Mouse (Mus musculus) midbrain, embryonic 13.5 days (tissue): Measurements from ENCODE around the gene Gm45234. TPM values are rescaled to one million over a fixed set of nuclear protein-coding genes. Genes with fewer than 3 reads are reported as not detected.
"Not testable (repeated sequence)": the region's sequence is repeated elsewhere in the genome, so short reads cannot be mapped to it uniquely, and the experiment has no call there.

Experiments
- ATAC-seq: fragments of 200-750 bp; cut with Nextera tagmentation; 2 replicates; pipeline ENCODE4 v1.8.0; 2017; ENCODE audit warnings: mild to moderate bottlenecking, moderate TSS enrichment, moderate library complexity
- H3K27ac ChIP-seq: fragments of 300-500 bp; sonication (generic); 2 replicates; pipeline ENCODE4 v1.5.1; 2015; ENCODE audit warnings: inconsistent platforms, mild to moderate bottlenecking, moderate library complexity
- H3K27me3 ChIP-seq: fragments of 300-500 bp; sonication (generic); 2 replicates; pipeline ENCODE4 v1.6.1; 2015; ENCODE audit warnings: mild to moderate bottlenecking, inconsistent platforms
- H3K36me3 ChIP-seq: fragments of 300-500 bp; sonication (generic); 2 replicates; pipeline ENCODE4 v1.6.1; 2015; ENCODE audit warnings: mild to moderate bottlenecking, inconsistent platforms
- H3K4me1 ChIP-seq: fragments of 300-500 bp; sonication (generic); replicated peaks from 2 replicates; pipeline ENCODE4 v1.6.1; 2015; ENCODE audit warnings: inconsistent platforms
- H3K4me2 ChIP-seq: fragments of 300-500 bp; sonication (generic); replicated peaks from 2 replicates; pipeline ENCODE4 v1.6.1; 2015; ENCODE audit warnings: moderate library complexity, mild to moderate bottlenecking, inconsistent platforms
- H3K4me3 ChIP-seq: fragments of 300-500 bp; sonication (generic); replicated peaks from 2 replicates; pipeline ENCODE4 v1.5.1; 2015; ENCODE audit warnings: mild to moderate bottlenecking, inconsistent platforms
- H3K9ac ChIP-seq: fragments of 300-500 bp; sonication (generic); replicated peaks from 2 replicates; pipeline ENCODE4 v1.6.1; 2015; ENCODE audit warnings: mild to moderate bottlenecking, inconsistent platforms
- H3K9me3 ChIP-seq: fragments of 300-500 bp; sonication (generic); 2 replicates; pipeline ENCODE4 v1.6.1; 2016; ENCODE audit warnings: mild to moderate bottlenecking, inconsistent platforms
- WGBS: fragments of 180-500 bp; shearing (Covaris S2); methylation state at CpG from one replicate; pipeline ENCODE4 v1.1.7; 2015; 5-methylcytosine and 5-hydroxymethylcytosine counted together
- polyA plus RNA-seq: library from polyadenylated mRNA; unstranded; fragments of >200 nt; fragmentation: Nextera tagmentation; extraction: Ambion mirVana; gene quantifications from 2 replicates; pipeline ENCODE4 v1.2.1, GENCODE M21; 2015

Gm45234 gene
- not detected in 2 replicates for polyA plus RNA-seq

DNA sequence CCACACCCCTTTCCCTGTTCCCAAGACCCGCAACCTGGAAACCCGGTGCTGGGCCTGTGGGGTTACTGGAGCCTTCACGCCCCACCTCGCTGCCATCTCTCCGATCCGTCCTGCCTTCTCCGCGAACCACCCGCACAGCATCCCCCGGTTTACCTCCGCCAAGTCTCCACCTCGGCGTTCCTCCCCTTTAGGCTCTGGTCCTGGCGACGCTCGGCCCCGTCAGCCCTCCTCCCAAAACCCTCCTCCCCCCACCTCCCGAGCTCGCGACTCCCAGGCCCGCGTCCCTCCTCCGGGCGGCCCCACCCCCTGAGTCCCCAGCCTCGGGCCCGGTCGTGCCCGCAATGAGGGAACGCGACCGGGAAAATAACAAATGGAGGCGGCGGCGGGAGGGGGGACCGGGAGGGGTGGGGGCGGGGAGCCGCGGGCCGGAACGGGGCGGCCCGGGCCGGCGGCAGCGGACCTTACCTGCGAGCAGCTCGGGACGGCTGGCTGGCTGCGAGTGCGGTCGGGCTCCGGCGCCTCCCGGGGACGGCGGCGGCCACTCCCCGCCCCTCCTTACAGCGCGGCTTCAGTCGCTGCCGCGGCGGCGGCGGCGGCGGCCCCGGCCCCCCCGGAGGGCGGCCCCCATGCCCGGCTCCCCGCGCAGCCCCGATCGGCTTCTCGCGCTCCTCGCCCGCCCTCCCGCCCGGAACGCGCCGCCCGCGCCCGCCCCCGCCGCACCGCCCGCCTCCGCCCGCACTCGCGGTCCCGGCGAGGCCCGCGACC is at the start of gene Gm45234, which contains the start of gene Atn1:
Gene Gm45234 (minus strand): TSS at position 191 of the 765 bp plus-strand sequence.
Gene Atn1 (minus strand): TSS at position 694 of the 765 bp plus-strand sequence.
- Histone ChIP-seq H3K9me3 (no peaks in the 10 kb centered on the region), H3K27me3 (no peaks in the 10 kb centered on the region), H3K27ac (peak within 1 kb of the TSS; percentile 98), H3K4me2 (peak within 1 kb of the TSS; percentile 79), H3K4me3 (peak within 1 kb of the TSS; percentile 84), H3K36me3 (no peaks in the 10 kb centered on the region; the same call in 1 of the 2 replicates), H3K9ac (peak within 1 kb of the TSS; percentile 95), H3K4me1 (peaks cover 55% of the 10 kb centered on the region)
- ATAC-seq = peak; percentile 68
- WGBS = under 1% methylated on average over 51 of the region's 100 CpGs

DNA sequence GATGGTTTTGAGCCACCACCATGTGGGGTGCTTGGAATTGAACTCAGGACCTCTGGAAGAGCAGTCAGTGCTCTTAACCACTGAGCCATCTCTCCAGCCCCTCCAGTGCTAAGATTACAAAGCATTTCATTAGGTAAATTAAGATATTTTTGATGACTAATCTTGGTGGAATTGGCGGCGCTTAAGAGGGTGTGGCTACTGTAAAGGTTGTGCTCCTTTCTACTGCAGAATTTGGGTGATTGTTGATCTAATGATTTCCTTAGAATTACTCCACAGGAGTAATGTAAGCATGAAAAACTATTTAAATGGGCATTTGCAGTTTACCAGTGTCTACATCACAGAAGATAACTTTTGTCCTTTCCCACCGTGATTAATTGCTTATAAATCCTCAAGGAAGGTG is 48.5 kb upstream of the Gm45234 start:
- Histone ChIP-seq H3K9me3 (no peaks in the 10 kb centered on the region), H3K4me1 (peaks cover 31% of the 10 kb centered on the region), H3K27me3 (peaks cover 4% of the 10 kb centered on the region), H3K4me3 (no peak overlapping the region), H3K9ac (no peak overlapping the region), H3K36me3 (no peaks in the 10 kb centered on the region), H3K4me2 (no peak overlapping the region), H3K27ac (no peak overlapping the region)
- 93% methylated on average over 3 of the region's 3 CpGs for WGBS
- no peak for ATAC-seq

DNA sequence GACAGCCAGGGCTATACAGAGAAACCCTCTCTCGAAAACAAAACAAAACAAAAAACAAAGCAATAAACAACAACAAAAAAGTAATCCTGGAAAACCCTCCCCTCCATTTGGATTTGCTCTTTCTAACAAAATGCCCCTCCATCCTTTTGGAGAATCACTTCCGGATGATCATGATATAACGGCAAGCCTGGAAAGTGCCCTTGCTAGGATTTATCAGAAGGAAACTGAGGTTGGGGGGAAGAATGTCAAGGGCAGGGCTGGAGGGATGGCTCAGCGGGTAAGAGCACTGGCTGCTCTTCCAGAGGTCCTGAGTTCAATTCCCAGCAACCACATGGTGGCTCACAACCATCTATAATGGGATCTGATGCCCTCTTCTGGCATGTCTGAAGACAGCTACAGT is 47.9 kb upstream of the Gm45234 start:
- not testable (repeated sequence) for H3K36me3 ChIP-seq, H3K27ac ChIP-seq, H3K4me3 ChIP-seq, H3K27me3 ChIP-seq, H3K9me3 ChIP-seq, H3K9ac ChIP-seq, ATAC-seq, H3K4me2 ChIP-seq
- peaks cover 24% of the 10 kb centered on the region for H3K4me1 ChIP-seq
- WGBS = 92% methylated on average over 4 of the region's 4 CpGs

DNA sequence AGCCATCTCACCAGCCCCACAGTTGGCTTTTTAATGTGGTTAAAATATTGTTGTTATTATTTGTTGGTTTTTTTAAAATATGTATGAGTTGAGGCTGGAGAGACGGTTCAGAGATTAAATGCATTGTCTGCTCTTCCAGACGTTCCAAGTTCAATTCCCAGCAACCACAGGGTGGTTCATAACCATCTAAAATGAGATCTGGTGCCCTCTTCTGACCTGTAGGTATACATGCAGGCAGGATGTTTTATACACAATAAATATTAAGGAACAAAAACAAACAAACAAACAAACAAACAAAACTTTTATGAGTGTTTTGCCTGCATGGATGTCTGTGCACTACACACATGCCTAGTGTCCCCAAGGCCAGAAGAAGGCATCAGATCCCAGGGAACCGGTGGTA is 47.2 kb upstream of the Gm45234 start:
- 75% methylated on average over 3 of the region's 3 CpGs for WGBS
- Histone ChIP-seq H3K9me3 (no peaks in the 10 kb centered on the region), H3K27ac (no peak overlapping the region), H3K36me3 (no peaks in the 10 kb centered on the region), H3K27me3 (peaks cover 4% of the 10 kb centered on the region), H3K4me2 (no peak overlapping the region), H3K4me1 (peaks cover 20% of the 10 kb centered on the region), H3K4me3 (no peak overlapping the region), H3K9ac (no peak overlapping the region)
- ATAC-seq = no peak

DNA sequence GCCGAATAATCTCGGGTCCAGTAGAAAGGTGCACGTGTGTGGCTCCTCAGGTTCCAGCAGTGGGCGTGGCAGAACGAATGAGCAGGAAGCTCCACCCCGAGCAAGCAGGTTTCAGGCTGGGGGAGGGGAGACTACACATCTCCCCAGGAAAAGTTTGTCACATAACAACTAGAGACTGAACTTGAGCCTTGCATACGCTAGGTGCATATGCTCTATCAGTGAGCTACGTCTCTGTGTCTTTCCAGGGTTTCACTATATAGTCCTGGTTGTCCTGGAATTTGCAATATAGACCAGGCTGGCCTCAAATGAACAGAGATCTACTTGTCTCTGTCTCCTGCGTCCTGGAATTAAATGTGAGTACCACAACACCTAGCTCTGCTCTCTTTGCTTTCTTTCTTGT is 46.6 kb upstream of the Gm45234 start:
- 17% methylated on average over 5 of the region's 9 CpGs for WGBS
- not testable (repeated sequence) for H3K9ac ChIP-seq, ATAC-seq, H3K27me3 ChIP-seq, H3K4me3 ChIP-seq, H3K4me2 ChIP-seq, H3K9me3 ChIP-seq, H3K27ac ChIP-seq, H3K36me3 ChIP-seq
- H3K4me1 ChIP-seq = peaks cover 18% of the 10 kb centered on the region

DNA sequence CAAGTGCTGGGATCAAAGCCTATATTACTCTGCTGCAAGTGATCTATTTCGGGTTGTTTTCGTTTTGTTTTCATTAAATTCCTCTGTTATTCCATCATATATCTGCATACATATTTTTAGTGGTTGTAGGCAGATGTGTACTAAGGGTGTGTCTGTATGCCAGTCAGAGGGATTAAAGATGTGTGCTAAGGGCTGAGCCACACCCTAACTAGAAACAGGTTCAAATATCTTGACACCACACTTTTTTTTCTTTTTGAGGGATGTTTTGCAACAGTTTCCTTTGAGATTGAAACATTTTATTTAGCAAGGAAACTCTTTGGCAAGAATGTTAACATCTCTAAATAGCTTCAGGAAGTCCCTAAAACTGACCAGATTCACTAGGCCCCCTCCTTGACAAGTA is 40.4 kb upstream of the Gm45234 start:
- Histone ChIP-seq H3K4me1 (no peaks in the 10 kb centered on the region), H3K4me2 (no peak overlapping the region), H3K4me3 (no peak overlapping the region), H3K36me3 (no peaks in the 10 kb centered on the region), H3K9me3 (no peaks in the 10 kb centered on the region), H3K27me3 (no peaks in the 10 kb centered on the region), H3K27ac (no peak overlapping the region), H3K9ac (no peak overlapping the region)
- WGBS = 85% methylated on average over 2 of the region's 2 CpGs
- no peak for ATAC-seq

DNA sequence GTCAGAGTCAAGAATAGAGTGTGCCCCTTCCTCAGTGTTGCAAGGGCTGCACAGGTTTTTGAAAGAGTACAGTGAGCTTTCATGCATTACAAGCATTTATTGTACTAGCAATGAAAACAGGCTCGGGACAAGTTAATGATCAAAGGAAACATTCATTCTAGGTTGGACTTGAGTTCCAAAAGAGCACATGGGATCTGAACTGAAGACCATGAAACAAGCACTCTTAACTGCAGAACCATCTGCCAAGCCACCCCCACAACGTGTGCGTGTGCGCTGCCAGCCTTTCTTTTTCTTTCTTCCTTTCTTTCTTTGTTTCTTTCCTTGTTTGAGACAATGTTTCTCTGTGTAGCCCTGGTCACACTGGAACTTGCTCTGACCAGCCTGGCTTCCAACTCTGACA is 40.0 kb upstream of the Gm45234 start:
- Histone ChIP-seq H3K9ac (no peak overlapping the region), H3K4me3 (no peak overlapping the region), H3K4me1 (no peaks in the 10 kb centered on the region), H3K4me2 (no peak overlapping the region), H3K27me3 (no peaks in the 10 kb centered on the region), H3K36me3 (no peaks in the 10 kb centered on the region), H3K27ac (no peak overlapping the region), H3K9me3 (no peaks in the 10 kb centered on the region)
- ATAC-seq = no peak
- WGBS = 74% methylated on average over 4 of the region's 4 CpGs

DNA sequence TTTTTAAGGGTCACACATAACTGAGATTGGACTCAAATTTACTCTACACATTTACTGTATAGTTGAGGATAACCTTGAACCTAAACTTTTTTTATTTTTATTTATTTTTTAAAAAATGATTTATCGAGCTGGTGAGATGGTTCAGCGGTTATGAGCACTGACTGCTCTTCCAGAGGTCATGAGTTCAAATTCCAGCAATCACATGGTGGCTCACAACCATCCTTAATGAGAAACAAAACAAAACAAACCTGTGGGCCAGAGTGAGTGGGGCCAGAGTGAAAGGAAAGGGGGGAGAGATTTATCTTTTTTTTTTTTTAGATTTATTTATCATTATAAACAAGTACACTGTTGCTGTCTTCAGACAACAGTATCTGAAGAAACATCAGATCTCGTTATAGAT is 36.1 kb upstream of the Gm45234 start:
- no peak overlapping the region for H3K4me3 ChIP-seq
- H3K9me3 ChIP-seq = no peaks in the 10 kb centered on the region
- no peak overlapping the region for H3K9ac ChIP-seq
- ATAC-seq = no peak
- WGBS = 82% methylated on average over 3 of the region's 3 CpGs
- H3K27me3 ChIP-seq = no peaks in the 10 kb centered on the region
- H3K4me2 ChIP-seq = no peak overlapping the region
- H3K4me1 ChIP-seq = no peaks in the 10 kb centered on the region
- no peak overlapping the region for H3K27ac ChIP-seq
- no peaks in the 10 kb centered on the region for H3K36me3 ChIP-seq

DNA sequence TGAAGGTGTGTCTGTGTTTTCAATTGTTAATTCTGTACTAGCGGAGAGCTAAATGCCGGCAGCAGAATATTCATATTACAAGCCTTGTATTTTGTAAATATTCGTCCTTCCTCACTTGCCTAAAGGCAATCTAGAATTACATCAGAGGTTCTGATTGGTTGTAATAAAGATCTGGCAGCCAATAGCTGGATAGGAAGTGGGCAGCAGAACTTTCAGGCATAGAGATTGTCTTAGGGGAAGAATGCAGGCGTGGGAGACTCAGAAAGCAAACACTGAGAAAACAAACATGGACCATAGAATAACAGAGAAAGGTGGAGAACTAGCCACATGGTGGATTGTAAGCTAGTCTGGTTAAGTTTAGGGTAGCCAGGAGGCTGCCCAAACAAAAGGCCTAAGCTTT is 34.3 kb upstream of the Gm45234 start:
- Histone ChIP-seq H3K27ac (no peak overlapping the region), H3K36me3 (no peaks in the 10 kb centered on the region), H3K27me3 (no peaks in the 10 kb centered on the region), H3K4me2 (no peak overlapping the region), H3K9me3 (no peaks in the 10 kb centered on the region), H3K9ac (no peak overlapping the region), H3K4me1 (no peaks in the 10 kb centered on the region), H3K4me3 (no peak overlapping the region)
- 79% methylated on average over 4 of the region's 4 CpGs for WGBS
- ATAC-seq = no peak

DNA sequence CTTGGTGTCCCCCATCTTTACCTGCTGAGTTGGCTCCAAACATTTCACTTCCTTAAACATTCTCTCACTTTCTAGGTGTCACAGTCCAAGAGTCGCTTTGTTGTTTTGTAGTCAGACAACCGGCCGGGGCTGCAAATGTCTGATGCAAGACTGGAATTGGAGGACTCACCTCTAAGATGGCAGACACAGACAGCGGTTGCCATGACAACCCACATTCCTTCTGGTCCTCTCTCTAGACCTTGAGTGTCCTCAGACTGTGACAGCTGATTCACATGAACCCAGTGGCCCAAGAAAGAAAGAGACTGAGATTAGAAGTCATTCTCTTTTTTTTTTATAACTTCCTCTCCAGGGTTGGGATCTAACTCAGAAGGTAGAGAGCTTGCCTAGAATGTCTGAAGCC is 33.7 kb upstream of the Gm45234 start:
- Histone ChIP-seq H3K9ac (no peak overlapping the region), H3K4me2 (no peak overlapping the region), H3K27ac (no peak overlapping the region), H3K4me1 (no peaks in the 10 kb centered on the region), H3K27me3 (no peaks in the 10 kb centered on the region), H3K9me3 (no peaks in the 10 kb centered on the region), H3K36me3 (no peaks in the 10 kb centered on the region), H3K4me3 (no peak overlapping the region)
- WGBS = 75% methylated on average over 4 of the region's 4 CpGs
- ATAC-seq = no peak

DNA sequence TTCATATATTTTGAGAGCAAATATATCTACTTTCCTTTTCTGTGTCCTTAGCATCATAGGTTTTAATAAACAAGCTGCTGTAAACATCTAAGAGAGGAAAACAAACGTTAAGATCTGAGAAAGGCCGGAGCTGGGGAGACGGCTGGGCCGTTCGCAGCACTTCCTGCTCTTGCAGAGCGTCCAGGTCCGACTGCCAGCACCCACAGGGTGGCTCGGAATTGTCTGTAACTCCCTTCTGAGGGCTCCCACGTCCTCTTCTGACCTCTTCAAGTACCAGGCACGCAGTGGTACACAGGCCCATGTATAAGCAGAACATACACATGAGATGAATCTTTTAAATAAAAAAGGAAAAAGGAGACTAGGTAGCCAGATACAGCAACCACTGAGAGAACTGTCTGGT is 31.9 kb upstream of the Gm45234 start:
- Histone ChIP-seq H3K27ac (no peak overlapping the region), H3K36me3 (no peaks in the 10 kb centered on the region), H3K4me3 (no peak overlapping the region), H3K4me1 (no peaks in the 10 kb centered on the region), H3K27me3 (no peaks in the 10 kb centered on the region), H3K9me3 (no peaks in the 10 kb centered on the region), H3K9ac (no peak overlapping the region), H3K4me2 (no peak overlapping the region)
- 77% methylated on average over 10 of the region's 10 CpGs for WGBS
- no peak for ATAC-seq

DNA sequence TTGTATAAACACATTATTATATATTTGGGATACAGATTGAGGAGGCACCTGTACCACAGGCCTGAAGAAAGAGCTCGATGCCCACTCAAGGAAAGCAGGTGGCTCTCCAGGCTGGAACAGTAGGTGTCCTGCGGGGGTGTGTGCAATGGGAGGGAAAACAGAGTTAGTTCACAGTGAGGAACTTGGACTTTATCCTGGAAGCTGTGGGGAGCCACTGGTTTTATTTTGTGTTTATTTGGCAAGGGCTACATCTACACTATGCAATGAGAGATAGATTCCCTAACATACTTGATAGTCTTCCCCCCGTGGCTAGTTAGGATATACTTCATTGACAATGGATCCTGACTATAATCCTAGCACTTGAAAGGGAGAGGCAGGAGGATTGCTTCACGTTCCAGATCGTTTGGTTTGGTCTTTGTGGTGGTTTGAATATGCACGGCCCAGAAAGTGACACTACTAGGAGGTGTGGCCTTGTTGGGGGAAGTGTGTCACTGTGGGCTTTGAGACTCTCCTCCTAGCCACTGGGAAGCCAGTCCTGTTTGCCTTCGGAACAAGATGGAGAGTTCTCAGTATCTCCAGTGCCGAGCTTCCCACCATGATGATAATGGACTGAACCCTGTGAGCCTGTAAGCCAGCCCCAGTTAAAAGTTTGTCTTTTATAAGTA is 31.1 kb upstream of the Gm45234 start:
- Histone ChIP-seq H3K9ac (no peak overlapping the region), H3K36me3 (no peaks in the 10 kb centered on the region), H3K4me1 (0 out of 2 replicates have a peak, but pooled peaks cover 3% of the 10 kb centered on the region), H3K4me3 (no peak overlapping the region), H3K9me3 (no peaks in the 10 kb centered on the region), H3K4me2 (no peak overlapping the region), H3K27me3 (no peaks in the 10 kb centered on the region), H3K27ac (no peak overlapping the region)
- no peak for ATAC-seq
- WGBS = 51% methylated on average over 8 of the region's 8 CpGs
